Mouse (Mus musculus) heart, adult 2 months (tissue): ENCODE data around the gene Cant1.

Experiments
- CTCF ChIP-seq: fragments of 200-600 bp; IDR thresholded peaks from 2 replicates; pipeline ENCODE4 v1.8.1; 2022; ENCODE audit warnings: antibody characterized with exemption, mild to moderate bottlenecking, moderate library complexity
- POLR2A ChIP-seq: fragments of 200-500 bp; IDR thresholded peaks from 2 replicates; pipeline ENCODE4 v1.6.1; 2011; ENCODE audit warnings: mild to moderate bottlenecking, low read depth, low read length, control low read depth; ENCODE audit not compliant: insufficient read depth

DNA sequence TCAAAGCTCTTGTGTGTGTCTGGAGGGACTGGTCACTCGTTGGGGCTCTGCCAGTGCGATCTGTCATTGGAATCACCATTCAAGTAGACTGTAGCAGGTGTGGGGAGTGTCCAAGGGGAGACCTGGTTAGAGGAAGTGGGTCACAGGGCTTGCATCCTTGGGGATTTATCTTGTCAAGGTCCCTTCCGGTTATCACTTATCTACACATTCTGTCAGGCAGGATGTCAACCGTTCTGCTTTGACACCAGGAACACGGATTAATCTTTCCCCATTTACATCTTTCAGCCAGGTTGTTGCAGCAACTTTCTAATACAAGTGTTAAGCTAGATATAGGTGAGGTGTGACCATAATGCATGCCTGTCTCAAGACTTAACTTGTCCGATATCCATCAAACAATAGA, 36.9 kb upstream of the Cant1 start:
- TF ChIP-seq CTCF (no peak), POLR2A (no peak)
